Mouse (Mus musculus) liver, adult 2 months (tissue): ENCODE data around the gene Oat. TPM values are rescaled to one million over a fixed set of nuclear protein-coding genes. Genes with fewer than 3 reads are reported as not detected.
A peak's percentile ranks its signal among the peaks of the same experiment; 100 is the strongest.

ENCODE experiments used
- DNase-seq: peaks from one replicate; pipeline ENCODE4 v3.0.0-alpha.2; 2011; ENCODE audit warnings: low read depth, low spot score; ENCODE audit errors: extremely low read depth
- H3K27ac ChIP-seq: fragments of 200-500 bp; replicated peaks from 2 replicates; pipeline ENCODE4 v1.5.1; 2012; ENCODE audit warnings: low read depth, mild to moderate bottlenecking, control low read depth, inconsistent platforms, low read length; ENCODE audit not compliant: insufficient read depth
- H3K27me3 ChIP-seq: fragments of 200-500 bp; 2 replicates; pipeline ENCODE4 v1.6.1; 2012; ENCODE audit warnings: mild to moderate bottlenecking, moderate library complexity, low read length, inconsistent platforms; ENCODE audit not compliant: control insufficient read depth, insufficient read depth
- H3K36me3 ChIP-seq: fragments of 200-500 bp; 2 replicates; pipeline ENCODE4 v1.6.1; 2012; ENCODE audit warnings: low read length, inconsistent platforms; ENCODE audit not compliant: control insufficient read depth, insufficient read depth
- H3K4me1 ChIP-seq: fragments of 200-500 bp; 2 replicates; pipeline ENCODE4 v1.6.1; 2011; ENCODE audit warnings: low read length; ENCODE audit not compliant: control insufficient read depth, insufficient read depth
- H3K4me3 ChIP-seq: fragments of 200-500 bp; 2 replicates; pipeline ENCODE4 v1.5.1; 2011; ENCODE audit warnings: low read depth, mild to moderate bottlenecking, control low read depth, low read length, moderate library complexity; ENCODE audit not compliant: insufficient read depth
- H3K79me2 ChIP-seq: fragments of 200-500 bp; 2 replicates; pipeline ENCODE4 v1.6.1; 2012; ENCODE audit warnings: inconsistent platforms, mild to moderate bottlenecking, low read length, moderate library complexity; ENCODE audit not compliant: control insufficient read depth, insufficient read depth
- H3K9ac ChIP-seq: fragments of 200-500 bp; 2 replicates; pipeline ENCODE4 v1.6.1; 2012; ENCODE audit warnings: low read depth, mild to moderate bottlenecking, control low read depth, inconsistent platforms, low read length
- CTCF ChIP-seq: fragments of 200-500 bp; IDR thresholded peaks from 2 replicates; pipeline ENCODE4 v1.5.1; 2011; ENCODE audit warnings: low read depth, low read length, control low read depth
- POLR2A ChIP-seq: fragments of 200-500 bp; IDR thresholded peaks from 2 replicates; pipeline ENCODE4 v1.6.1; 2011; ENCODE audit warnings: low read length, control low read depth; ENCODE audit not compliant: insufficient read depth; ENCODE audit errors: extremely low read depth
- WGBS: fragments of 180-500 bp; shearing (Covaris S2); methylation state at CpG from one replicate; pipeline ENCODE4 v1.1.7; 2018; 5-methylcytosine and 5-hydroxymethylcytosine counted together
- polyA plus RNA-seq: library from polyadenylated mRNA; depleted of rRNA; stranded (reverse); fragments of >200 nt; gene quantifications from 2 replicates; pipeline ENCODE4 v1.2.3, GENCODE M21; 2012
- total RNA-seq: library from RNA; depleted of rRNA; stranded (reverse); fragments of >200 nt; gene quantifications from 2 replicates; pipeline ENCODE4 v1.2.3, GENCODE M21; 2014

The Oat gene
- total and polyA plus RNA-seq, 2 experiments: 1,069 to 1,626 TPM

GRCm38 (mm10) chr7:132551351-132552126, 24.7 kb downstream of the Oat start:
- 1% methylated on average over 27 of the region's 27 CpGs for WGBS
- Histone ChIP-seq H3K9ac (peak overlapping the region; percentile 48), H3K36me3 (no peaks in the 10 kb centered on the region), H3K4me1 (no peaks in the 10 kb centered on the region), H3K27me3 (no peaks in the 10 kb centered on the region), H3K79me2 (no peaks in the 10 kb centered on the region), H3K4me3 (peak overlapping the region; percentile 37), H3K27ac (no peak overlapping the region)
- TF ChIP-seq CTCF (peak; percentile 96), POLR2A (no peak)
- DNase-seq: peak; percentile 73

- Histone ChIP-seq H3K27ac (no peak overlapping the region), H3K27me3 (no peaks in the 10 kb centered on the region), H3K4me1 (no peaks in the 10 kb centered on the region), H3K4me3 (no peak overlapping the region), H3K9ac (no peak overlapping the region), H3K36me3 (no peaks in the 10 kb centered on the region), H3K79me2 (no peaks in the 10 kb centered on the region)
- WGBS: 77% methylated on average over 3 of the region's 3 CpGs
- TF ChIP-seq POLR2A (no peak), CTCF (no peak)
- no peak for DNase-seq
Observed at GRCm38 (mm10) chr7:132547126-132547525, 29.1 kb downstream of the Oat start.

GRCm38 (mm10) chr7:132542427-132542826, 33.8 kb downstream of the Oat start:
- H3K4me1 ChIP-seq: no peaks in the 10 kb centered on the region
- 79% methylated on average over 4 of the region's 4 CpGs for WGBS
- no peak overlapping the region for H3K27ac ChIP-seq
- H3K36me3 ChIP-seq: no peaks in the 10 kb centered on the region
- no peak overlapping the region for H3K9ac ChIP-seq
- no peak overlapping the region for H3K4me3 ChIP-seq
- no peaks in the 10 kb centered on the region for H3K79me2 ChIP-seq
- DNase-seq: no peak
- H3K27me3 ChIP-seq: no peaks in the 10 kb centered on the region
- no peak for TF ChIP-seq CTCF
- TF ChIP-seq POLR2A: no peak

- H3K4me1 ChIP-seq: no peaks in the 10 kb centered on the region
- DNase-seq: no peak
- H3K4me3 ChIP-seq: no peak overlapping the region
- H3K36me3 ChIP-seq: no peaks in the 10 kb centered on the region
- no peaks in the 10 kb centered on the region for H3K79me2 ChIP-seq
- no peak overlapping the region for H3K9ac ChIP-seq
- TF ChIP-seq CTCF (no peak), POLR2A (no peak)
- 83% methylated on average over 3 of the region's 3 CpGs for WGBS
- H3K27ac ChIP-seq: no peak overlapping the region
- H3K27me3 ChIP-seq: no peaks in the 10 kb centered on the region
Observed at GRCm38 (mm10) chr7:132541566-132541965, 34.6 kb downstream of the Oat start.

GRCm38 (mm10) chr7:132540597-132540996, 35.6 kb downstream of the Oat start:
- no peaks in the 10 kb centered on the region for H3K79me2 ChIP-seq
- no peaks in the 10 kb centered on the region for H3K27me3 ChIP-seq
- WGBS: 84% methylated on average over 4 of the region's 4 CpGs
- DNase-seq: no peak
- H3K27ac ChIP-seq: no peak overlapping the region
- no peaks in the 10 kb centered on the region for H3K4me1 ChIP-seq
- no peak overlapping the region for H3K4me3 ChIP-seq
- no peak overlapping the region for H3K9ac ChIP-seq
- TF ChIP-seq CTCF: no peak
- no peak for TF ChIP-seq POLR2A
- no peaks in the 10 kb centered on the region for H3K36me3 ChIP-seq

- 88% methylated on average over 3 of the region's 3 CpGs for whole genome bisulfite sequencing
- TF ChIP-seq POLR2A: no peak
- TF ChIP-seq CTCF: no peak
Observed at GRCm38 (mm10) chr7:132529206-132529605, 47.0 kb downstream of the Oat start.

More at GRCm38 (mm10) chr7:132529206-132529605, 47.0 kb downstream of the Oat start:
- no peak overlapping the region for H3K4me3 ChIP-seq
- no peaks in the 10 kb centered on the region for H3K79me2 ChIP-seq
- H3K4me1 ChIP-seq: no peaks in the 10 kb centered on the region
- no peaks in the 10 kb centered on the region for H3K36me3 ChIP-seq
- no peak overlapping the region for H3K9ac ChIP-seq
- H3K27ac ChIP-seq: no peak overlapping the region
- H3K27me3 ChIP-seq: no peaks in the 10 kb centered on the region
- DNase-seq: no peak
